Mouse (Mus musculus) right cerebral cortex, postnatal 25 days (tissue): ENCODE results near the gene Cmtm6.

Source experiments
- DNase-seq: peaks from one replicate; pipeline ENCODE4 v3.0.0; 2022

Gene Cmtm6

DNA sequence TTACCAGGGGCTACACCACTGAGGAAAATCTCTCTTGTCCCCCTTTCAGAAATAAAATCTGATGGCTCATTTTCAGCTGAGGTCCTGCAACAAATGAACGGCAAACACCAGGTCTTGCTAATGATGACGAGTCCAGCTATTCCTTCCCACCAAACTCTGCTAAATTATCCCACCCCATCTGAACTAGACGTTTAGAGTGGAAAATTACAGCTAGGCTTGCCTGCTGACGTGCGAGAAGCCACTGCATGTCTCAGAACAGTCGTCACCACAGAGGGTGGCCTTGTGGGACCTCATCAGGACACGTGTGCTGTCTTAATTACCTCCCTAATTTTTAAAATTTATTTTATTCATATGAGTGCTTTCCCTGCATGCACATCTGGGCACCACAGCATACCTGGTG is 40.6 kb downstream of the Cmtm6 start:
- no peak for DNase-seq

DNA sequence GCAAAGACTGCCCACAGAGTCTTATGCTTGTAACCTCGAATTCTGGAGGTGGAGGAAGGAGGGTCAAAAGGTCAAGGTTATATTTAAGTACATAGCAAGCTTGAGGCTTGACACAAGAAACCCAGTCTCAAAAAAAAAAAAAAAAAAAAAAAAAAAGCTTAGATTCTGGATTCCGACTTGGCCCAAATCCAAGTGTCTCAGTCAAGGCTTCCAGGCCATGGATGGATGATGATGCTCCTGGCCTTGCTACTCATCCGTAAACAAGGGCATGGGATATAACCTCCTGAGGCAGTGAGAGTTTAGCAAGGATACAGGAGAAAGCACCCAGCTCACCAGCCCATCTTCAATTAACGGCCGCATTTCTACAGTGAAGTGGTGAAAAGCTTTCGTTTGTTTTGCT is 43.7 kb downstream of the Cmtm6 start:
- DNase-seq: no peak

DNA sequence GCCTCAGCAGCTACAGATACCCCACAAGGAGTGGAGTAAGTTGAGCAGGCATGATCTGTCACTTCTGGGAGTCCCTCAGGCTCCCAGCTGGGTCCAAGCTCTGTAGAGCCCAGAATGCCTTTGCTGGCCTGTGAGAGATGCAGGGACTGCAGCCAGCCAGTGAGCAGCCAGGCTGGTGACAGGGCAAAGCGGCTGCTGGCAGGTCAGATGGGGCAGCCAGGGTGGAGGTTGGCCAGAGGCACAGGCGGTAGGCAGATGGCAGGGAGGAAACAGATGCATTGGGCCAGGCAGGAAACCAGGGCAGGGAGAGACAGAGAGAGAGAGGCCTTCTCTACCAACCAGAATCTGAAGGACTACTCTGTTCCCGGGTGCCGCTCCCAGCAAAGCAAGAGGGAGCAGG is 44.4 kb downstream of the Cmtm6 start:
- peak; percentile 28 for DNase-seq

- no peak for DNase-seq
Observed at GRCm38 (mm10) chr9:114776361-114776760, 45.4 kb downstream of the Cmtm6 start.

GRCm38 (mm10) chr9:114777178-114778046 is 46.5 kb downstream of the Cmtm6 start:
- DNase-seq: no peak

- DNase-seq: no peak
Observed at GRCm38 (mm10) chr9:114778047-114778390, 47.1 kb downstream of the Cmtm6 start.

DNA sequence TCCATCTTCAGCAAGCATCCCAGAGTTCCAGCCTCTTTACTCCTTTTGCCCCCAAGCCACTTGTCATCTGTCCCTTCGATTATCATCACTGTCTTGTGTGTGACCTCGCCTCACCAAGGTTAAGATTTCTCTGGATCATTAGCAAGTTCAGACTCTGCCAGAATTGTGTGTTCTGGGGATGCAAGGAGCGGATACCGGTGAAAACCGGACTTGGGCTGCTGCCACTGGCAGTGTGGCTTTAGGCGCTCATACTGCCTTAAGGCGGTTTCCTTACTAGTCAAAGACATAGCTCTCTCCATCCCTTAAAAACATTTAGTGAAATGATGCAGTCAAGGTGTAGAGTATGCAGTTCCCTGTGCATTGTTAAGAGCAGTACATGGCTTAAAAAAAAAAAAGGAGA is 48.0 kb downstream of the Cmtm6 start:
- DNase-seq: no peak

GRCm38 (mm10) chr9:114779984-114780745 is 49.2 kb downstream of the Cmtm6 start:
- DNase-seq: no peak

DNA sequence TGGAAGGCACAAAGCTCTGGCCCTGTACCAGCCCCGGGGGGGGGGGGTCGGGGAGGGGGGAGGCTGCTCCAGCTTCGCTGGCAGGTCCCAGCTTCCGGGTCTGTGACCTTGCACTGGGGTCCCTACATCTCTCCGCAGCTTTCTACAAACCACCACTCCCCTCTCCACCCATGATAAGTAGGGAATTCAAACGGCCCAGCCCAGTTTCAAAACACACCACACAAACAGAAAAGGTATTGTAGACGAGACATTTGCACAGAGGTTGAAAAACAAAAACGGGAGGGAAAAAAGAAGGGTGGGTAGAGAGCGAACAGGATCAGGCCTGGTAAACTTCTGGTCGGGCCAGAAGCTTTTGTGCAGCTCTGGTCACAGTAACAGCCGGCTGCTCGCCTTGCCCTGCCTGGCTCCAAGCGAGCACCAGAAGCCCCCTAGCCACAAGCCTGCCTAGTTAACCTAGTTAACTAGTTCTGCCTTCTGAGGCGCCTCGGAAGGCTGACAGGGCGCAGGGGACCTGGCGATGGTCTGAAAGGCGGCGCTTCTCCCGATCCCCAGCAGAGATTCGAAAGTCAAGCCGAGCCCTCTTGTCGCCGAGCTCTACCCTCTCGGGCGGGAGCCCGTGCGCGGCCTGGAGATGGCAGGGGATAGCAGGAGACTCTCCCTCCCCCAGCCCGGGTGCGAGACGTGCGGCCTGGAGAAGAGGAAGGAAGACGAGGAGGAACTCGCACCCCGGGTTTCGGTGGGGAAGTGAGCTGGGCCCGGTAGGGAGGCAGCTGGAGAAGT is 50.0 kb downstream of the Cmtm6 start:
- peak; percentile 44 for DNase-seq

GRCm38 (mm10) chr9:114781526-114782212 is 50.8 kb downstream of the Cmtm6 start, which contains the start of gene Cmtm7:
Cmtm7 (minus strand) TSS chr9:114781856.
- peak; percentile 42 for DNase-seq

GRCm38 (mm10) chr9:114785432-114786125 is 54.7 kb downstream of the Cmtm6 start:
- no peak for DNase-seq

DNA sequence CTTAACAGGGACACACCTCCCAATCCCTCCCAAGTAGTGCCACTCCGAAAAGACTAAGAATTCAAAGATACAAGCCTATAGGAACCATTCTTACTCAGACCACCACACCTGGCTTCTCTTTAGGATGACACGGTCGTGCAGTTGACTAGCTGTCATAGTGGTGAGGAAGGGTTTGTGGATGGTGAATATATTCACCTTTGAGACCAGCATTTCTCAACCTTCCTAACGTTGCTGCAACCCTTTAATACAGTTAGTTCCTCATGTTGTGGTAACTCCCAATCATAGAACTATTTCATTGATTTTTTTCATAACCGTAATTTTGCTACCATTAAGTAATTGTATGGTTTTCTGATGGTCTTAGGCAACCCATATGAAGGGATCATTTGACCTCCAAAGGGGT is 56.2 kb downstream of the Cmtm6 start:
- no peak for DNase-seq

DNA sequence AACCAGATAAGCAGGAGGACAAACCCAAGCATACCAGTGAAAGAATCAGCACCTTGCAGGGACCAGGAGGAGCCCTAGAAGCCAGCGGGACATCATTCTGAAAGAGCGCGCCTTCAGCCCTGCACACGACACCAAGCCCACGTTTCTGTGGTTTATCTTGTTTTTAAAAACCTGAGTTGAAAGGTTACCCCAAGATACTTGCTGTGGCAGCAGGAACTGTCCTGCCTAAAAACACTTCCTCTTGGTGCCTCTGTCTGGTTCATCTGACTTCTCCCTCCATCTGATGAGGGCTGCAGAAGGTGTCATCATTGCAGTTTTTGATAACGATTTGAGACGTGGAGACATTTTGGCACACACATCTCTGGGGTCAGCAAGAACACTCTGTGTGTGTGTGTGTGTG is 56.8 kb downstream of the Cmtm6 start:
- no peak for DNase-seq

- no peak for DNase-seq
Observed at GRCm38 (mm10) chr9:114788697-114789096, 57.8 kb downstream of the Cmtm6 start.

- DNase-seq: no peak
Observed at GRCm38 (mm10) chr9:114789557-114789956, 58.6 kb downstream of the Cmtm6 start.

GRCm38 (mm10) chr9:114789989-114790388 is 59.1 kb downstream of the Cmtm6 start:
- DNase-seq: no peak

DNA sequence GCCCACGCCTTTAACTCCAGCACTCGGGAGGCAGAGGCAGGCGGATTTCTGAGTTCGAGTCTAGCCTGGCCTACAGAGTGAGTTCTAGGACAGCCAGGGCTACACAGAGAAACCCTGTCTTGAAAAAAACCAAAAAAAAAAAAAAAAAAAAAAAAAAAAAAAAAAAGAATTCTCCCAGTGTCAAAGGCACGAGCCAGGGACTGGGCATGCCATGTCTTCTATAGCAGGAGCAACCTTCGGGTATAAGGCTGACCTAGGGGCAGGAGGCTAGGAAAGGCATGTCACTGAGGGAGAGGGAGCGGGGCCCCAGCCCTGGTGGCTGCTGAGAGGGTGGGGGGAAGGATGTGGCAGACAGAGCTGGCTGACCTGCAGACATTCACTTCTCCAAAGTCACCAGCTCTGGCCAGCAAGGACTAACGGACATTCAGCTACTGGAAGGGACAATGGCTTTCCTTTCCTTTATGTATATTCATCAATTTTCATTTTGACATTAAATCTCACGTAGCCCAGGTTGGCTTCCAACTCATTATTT is 62.9 kb downstream of the Cmtm6 start:
- no peak for DNase-seq

GRCm38 (mm10) chr9:114794491-114794890 is 63.6 kb downstream of the Cmtm6 start:
- no peak for DNase-seq

DNA sequence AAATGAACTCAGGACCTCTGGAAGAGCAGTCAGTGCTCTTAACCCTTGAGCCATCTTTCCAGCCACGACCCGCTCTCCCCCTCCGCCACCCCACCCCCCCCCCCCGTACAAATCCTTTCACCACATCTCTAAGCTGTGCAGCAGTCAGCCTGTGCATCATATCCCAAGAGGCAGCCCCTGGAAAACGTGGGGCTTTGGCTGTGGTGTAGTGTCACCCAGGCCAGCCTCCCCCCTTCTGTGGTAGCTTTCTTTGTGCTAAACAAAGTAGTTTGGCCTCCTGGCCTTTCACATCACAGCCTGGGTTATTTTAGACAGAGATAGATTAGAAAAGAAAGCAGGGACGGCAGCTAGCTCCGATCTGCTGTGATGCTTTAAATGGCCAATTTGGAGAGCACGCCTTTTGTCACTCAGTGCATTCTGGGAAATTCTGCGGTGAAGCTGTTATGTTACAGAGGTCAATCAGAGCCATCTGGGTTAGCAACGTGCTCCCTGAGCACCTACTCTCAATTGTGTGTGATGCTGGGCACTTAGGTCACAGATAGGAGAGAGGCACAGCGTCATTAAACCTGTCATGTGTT is 65.6 kb downstream of the Cmtm6 start:
- no peak for DNase-seq

DNA sequence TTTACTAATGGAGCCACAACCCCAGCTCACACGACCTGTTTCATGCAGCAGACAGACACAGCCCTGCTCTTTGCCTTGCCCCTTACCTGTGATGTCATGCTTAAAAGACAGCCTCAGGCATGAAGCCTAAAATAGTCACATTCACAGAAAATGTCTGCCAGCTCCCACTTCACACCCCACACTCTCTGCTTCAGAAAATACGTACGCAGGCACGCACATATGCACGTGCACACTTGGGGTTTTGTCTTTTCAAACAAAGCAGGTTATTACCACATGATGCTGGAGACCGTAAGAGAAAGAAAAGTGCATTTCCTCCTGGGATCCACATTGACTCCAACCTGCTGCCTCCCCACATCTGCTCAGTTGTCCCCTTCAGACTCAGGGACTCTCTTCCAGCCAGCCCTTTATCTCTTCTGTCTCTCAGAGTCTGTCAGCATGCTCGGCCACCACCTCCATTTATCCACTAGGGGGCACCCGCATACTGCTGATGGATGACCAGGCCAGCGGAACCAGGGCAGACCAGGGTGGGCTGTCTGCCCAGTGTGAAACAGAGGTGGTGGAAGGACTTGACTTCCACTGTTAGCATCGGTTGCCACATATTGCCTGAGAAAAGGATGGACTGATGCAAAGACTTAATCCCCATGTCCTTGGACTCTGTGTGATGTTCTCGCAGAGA is 66.6 kb downstream of the Cmtm6 start:
- DNase-seq: peak; percentile 84

DNA sequence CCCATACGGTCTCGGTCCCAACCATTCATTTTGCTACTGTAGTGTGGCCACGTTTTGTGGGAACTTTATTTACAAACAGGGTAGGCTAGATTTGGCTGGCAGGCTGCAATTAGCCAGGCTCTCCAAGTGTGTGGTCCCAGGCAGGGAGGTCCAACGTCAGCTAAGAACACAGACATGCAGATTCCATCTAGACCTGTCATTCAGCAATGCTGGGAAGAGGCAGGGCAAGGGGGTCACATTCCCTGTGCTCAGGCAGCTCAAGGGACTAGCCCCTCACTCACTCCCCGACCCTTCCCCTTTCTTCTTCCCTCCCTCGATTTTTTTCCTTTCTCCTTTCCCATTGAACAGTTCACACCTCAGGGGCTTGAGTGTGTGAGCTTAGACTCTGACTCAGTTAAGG is 67.9 kb downstream of the Cmtm6 start:
- DNase-seq: no peak
